ENCODE assay signal across 8 mouse cellular contexts in the genomic region with DNA sequence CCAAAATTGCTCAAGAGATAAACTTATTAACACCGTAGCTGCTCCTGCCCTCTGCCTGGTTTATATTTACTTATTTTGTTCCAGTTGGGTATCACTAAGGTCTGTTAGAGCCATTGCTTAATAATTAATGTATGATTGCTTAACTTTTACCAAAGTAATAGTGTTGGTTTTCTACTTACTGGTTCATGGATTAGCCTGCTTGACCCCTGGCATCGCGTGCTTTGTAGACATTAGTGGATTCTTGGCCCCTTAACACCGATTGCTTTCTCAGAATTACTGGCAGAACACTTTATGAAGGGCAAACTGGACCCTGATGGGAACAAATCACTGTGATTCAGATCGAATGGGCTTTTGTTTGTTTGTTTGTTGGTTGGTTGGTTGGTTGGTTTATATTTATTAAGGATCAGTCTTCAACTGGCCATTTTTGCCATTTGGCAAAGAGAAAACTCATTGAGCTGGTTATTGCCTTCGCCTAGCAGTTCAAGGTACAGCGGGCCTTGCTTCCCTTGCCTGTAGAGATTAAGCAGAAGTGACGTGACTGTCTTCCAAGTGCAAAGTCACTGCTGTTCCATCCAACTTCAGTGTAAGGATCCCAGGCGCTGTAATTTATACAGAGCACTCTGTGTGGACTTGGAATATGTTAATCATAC. TPM values are rescaled to one million over a fixed set of nuclear protein-coding genes. Genes with fewer than 3 reads are reported as not detected.
DNase-seq lines count a peak whose midpoint lies in the region; ATAC-seq and TF ChIP-seq lines count a peak whose summit lies in the region.

No protein-coding gene starts in this region.

- DNase-seq in lung, embryonic 14.5 days = no peak
- DNase-seq in lung, postnatal 36 days = no peak
- no peak for DNase-seq in forebrain, embryonic 14.5 days (ENCODE audit: low spot score)
- DNase-seq in kidney, postnatal 25 days = peak; percentile 76 to 89
- no peak for DNase-seq in layer of hippocampus, adult 11-12 months (ENCODE audit: low spot score)
- no peak for DNase-seq in urinary bladder, postnatal 36 days (ENCODE audit: low spot score in 2 of 2)

- peak overlapping the region; percentile 82 for H3K4me2 ChIP-seq in lung, embryonic 14.5 days
- peak overlapping the region; percentile 90 for H3K4me2 ChIP-seq in forebrain, embryonic 14.5 days (ENCODE audit: low read length)
- H3K4me2 ChIP-seq in neural tube, embryonic 15.5 days = peak overlapping the region; percentile 96

- no peak for TF ChIP-seq CTCF in lung, embryonic 14.5 days (IDR thresholded peaks at IDR 0.05; ENCODE audit: low read depth)

- peaks cover 6% of the 10 kb centered on the region for H3K4me1 ChIP-seq in lung, embryonic 14.5 days (ENCODE audit: insufficient read depth)
- peaks cover 11% of the 10 kb centered on the region for H3K4me1 ChIP-seq in forebrain, embryonic 14.5 days (ENCODE audit: control insufficient read depth, insufficient read depth, low read length)
- peaks cover 17% of the 10 kb centered on the region for H3K4me1 ChIP-seq in neural tube, embryonic 15.5 days

- H3K27ac ChIP-seq in lung, embryonic 14.5 days (ENCODE audit: low read depth) = 0 out of 2 replicates have a peak overlapping the region, but pooled peaks have one; percentile 75
- H3K27ac ChIP-seq in forebrain, embryonic 14.5 days (ENCODE audit: low read depth, low read length) = no peak overlapping the region
- peak overlapping the region; percentile 92 for H3K27ac ChIP-seq in neural tube, embryonic 15.5 days (replicated peaks)

- H3K36me3 ChIP-seq in lung, embryonic 14.5 days (ENCODE audit: insufficient read depth) = no peaks in the 10 kb centered on the region
- no peaks in the 10 kb centered on the region for H3K36me3 ChIP-seq in forebrain, embryonic 14.5 days (ENCODE audit: control insufficient read depth, insufficient read depth, low read length)
- no peaks in the 10 kb centered on the region for H3K36me3 ChIP-seq in neural tube, embryonic 15.5 days

- peak overlapping the region; percentile 60 for H3K4me3 ChIP-seq in lung, embryonic 14.5 days (ENCODE audit: low read depth, low read length)
- H3K4me3 ChIP-seq in forebrain, embryonic 14.5 days (ENCODE audit: low read depth, low read length) = peak overlapping the region; percentile 65
- peak overlapping the region; percentile 82 for H3K4me3 ChIP-seq in neural tube, embryonic 15.5 days (replicated peaks)

- H3K9me3 ChIP-seq in lung, embryonic 14.5 days (ENCODE audit: low read depth, low read length) = no peaks in the 10 kb centered on the region
- no peaks in the 10 kb centered on the region for H3K9me3 ChIP-seq in forebrain, embryonic 14.5 days (replicated peaks; ENCODE audit: control insufficient read depth, low read length)
- no peaks in the 10 kb centered on the region for H3K9me3 ChIP-seq in neural tube, embryonic 15.5 days (replicated peaks)

- 61% methylated on average over 9 of the region's 9 CpGs for WGBS in lung, embryonic 14.5 days
- 72% methylated on average over 9 of the region's 9 CpGs for WGBS in forebrain, embryonic 14.5 days
- 72% methylated on average over 9 of the region's 9 CpGs for WGBS in neural tube, embryonic 15.5 days

- H3K9ac ChIP-seq in lung, embryonic 14.5 days = peak overlapping the region; percentile 63
- peak overlapping the region; percentile 66 for H3K9ac ChIP-seq in forebrain, embryonic 14.5 days (ENCODE audit: low read length)
- peak overlapping the region; percentile 67 for H3K9ac ChIP-seq in neural tube, embryonic 15.5 days (replicated peaks)

- no peak for ATAC-seq in lung, embryonic 14.5 days (ENCODE audit: insufficient read depth)
- no peak for ATAC-seq in forebrain, embryonic 14.5 days
- ATAC-seq in neural tube, embryonic 15.5 days (ENCODE audit: low FRiP score) = no peak
- ATAC-seq in activated CD4-positive, CD25-positive, alpha-beta regulatory T cell, adult 4 months = no peak

- H3K27me3 ChIP-seq in lung, embryonic 14.5 days (ENCODE audit: insufficient read depth, low read length) = no peaks in the 10 kb centered on the region
- H3K27me3 ChIP-seq in forebrain, embryonic 14.5 days (replicated peaks; ENCODE audit: control insufficient read depth, insufficient read depth, low read length) = no peaks in the 10 kb centered on the region
- H3K27me3 ChIP-seq in neural tube, embryonic 15.5 days (replicated peaks) = no peaks in the 10 kb centered on the region

RNA-seq across cellular contexts. Expression of a gene that starts 0.5 kb away (rescaled TPM):
- polyA plus RNA-seq in lung, embryonic 14.5 days (2014; fragmentation: Nextera tagmentation; extraction: Ambion mirVana) = 9.3 and 10.4 TPM in 2 replicates
- 10.2 and 13.0 TPM in 2 replicates for polyA plus RNA-seq in forebrain, embryonic 14.5 days (2014; fragmentation: Nextera tagmentation; extraction: Ambion mirVana)
- polyA plus RNA-seq in neural tube, embryonic 15.5 days (2015; fragmentation: Nextera tagmentation; extraction: Ambion mirVana) = 7.9 and 11.0 TPM in 2 replicates
- 10 to 100 TPM; 36.2 to 37.2 TPM for polyA plus RNA-seq in activated CD4-positive, CD25-positive, alpha-beta regulatory T cell, adult 4 months (2017; shearing (Covaris generic))

RNA-seq across cellular contexts. Expression of a gene that starts 0.8 kb away (rescaled TPM):
- 23.1 and 28.9 TPM in 2 replicates for polyA plus RNA-seq in lung, embryonic 14.5 days (2014; fragmentation: Nextera tagmentation; extraction: Ambion mirVana)
- 17.3 and 19.0 TPM in 2 replicates for polyA plus RNA-seq in forebrain, embryonic 14.5 days (2014; fragmentation: Nextera tagmentation; extraction: Ambion mirVana)
- polyA plus RNA-seq in neural tube, embryonic 15.5 days (2015; fragmentation: Nextera tagmentation; extraction: Ambion mirVana) = 15.6 and 19.0 TPM in 2 replicates
- polyA plus RNA-seq in activated CD4-positive, CD25-positive, alpha-beta regulatory T cell, adult 4 months (2017; shearing (Covaris generic)) = 10 to 100 TPM; 19.7 to 29.2 TPM

RNA-seq across cellular contexts. Expression of a gene that starts 1.0 kb away (rescaled TPM):
- 0.18 TPM in 1 of 2 replicates, not detected in the other for polyA plus RNA-seq in lung, embryonic 14.5 days (2014; fragmentation: Nextera tagmentation; extraction: Ambion mirVana)
- polyA plus RNA-seq in forebrain, embryonic 14.5 days (2014; fragmentation: Nextera tagmentation; extraction: Ambion mirVana) = not detected in 2 replicates
- 0.24 and 0.59 TPM in 2 replicates for polyA plus RNA-seq in neural tube, embryonic 15.5 days (2015; fragmentation: Nextera tagmentation; extraction: Ambion mirVana)
- polyA plus RNA-seq in activated CD4-positive, CD25-positive, alpha-beta regulatory T cell, adult 4 months (2017; shearing (Covaris generic)) = not detected

RNA-seq across cellular contexts. Expression of a gene that starts 50.5 kb away (rescaled TPM):
- 0.14 and 0.43 TPM in 2 replicates for polyA plus RNA-seq in lung, embryonic 14.5 days (2014; fragmentation: Nextera tagmentation; extraction: Ambion mirVana)
- 0.08 TPM in 1 of 2 replicates, not detected in the other for polyA plus RNA-seq in forebrain, embryonic 14.5 days (2014; fragmentation: Nextera tagmentation; extraction: Ambion mirVana)
- polyA plus RNA-seq in neural tube, embryonic 15.5 days (2015; fragmentation: Nextera tagmentation; extraction: Ambion mirVana) = 0.63 and 3.1 TPM in 2 replicates
- polyA plus RNA-seq in activated CD4-positive, CD25-positive, alpha-beta regulatory T cell, adult 4 months (2017; shearing (Covaris generic)) = 1 to 10 TPM; 6.9 to 7.4 TPM

Comparison
In these comparisons a context has a peak if more than half of its experiments do, and no peak if none do; other contexts are left out.
1. DNase-seq: peak in kidney, postnatal 25 days (2 of 2); none in lung, embryonic 14.5 days (single experiment), lung, postnatal 36 days (single experiment), forebrain, embryonic 14.5 days (single experiment), layer of hippocampus, adult 11-12 months (single experiment) and urinary bladder, postnatal 36 days (0 of 2).
2. Peak in every context shown above with its lines, with median percentiles within 50 percentile points of each other: H3K4me2 ChIP-seq, H3K4me3 ChIP-seq and H3K9ac ChIP-seq.